In the genomic region with DNA sequence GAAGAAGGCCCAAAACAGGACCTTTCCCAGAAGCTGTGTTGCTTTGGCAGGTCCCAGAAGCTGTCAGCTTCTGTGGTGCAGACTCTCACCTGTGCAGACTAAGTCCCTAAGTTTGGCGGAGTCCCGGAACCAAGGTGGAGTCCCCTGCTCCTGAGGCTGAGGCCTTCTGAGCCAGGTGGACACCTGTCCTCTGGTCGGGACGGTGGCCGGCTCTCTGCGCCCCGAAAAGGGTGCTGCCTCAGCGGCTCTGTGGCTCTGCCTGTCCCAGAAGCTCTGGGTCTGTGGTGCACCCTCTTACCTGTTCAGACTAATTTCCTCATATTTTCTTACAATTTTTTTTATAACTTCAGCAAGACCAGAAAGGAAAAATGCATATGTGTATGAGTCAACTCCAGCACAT, we compare ENCODE assay signal across 2 mouse cellular contexts. TPM values are rescaled to one million over a fixed set of nuclear protein-coding genes. Genes with fewer than 3 reads are reported as not detected.
"Had no signal": no experiment of that assay in that cellular context is flagged by ENCODE, and none has a peak within 500 bp of the region (broad histone marks: within the 10 kb centered on the region; RNA-seq: fewer than 3 reads in every experiment).

No protein-coding gene starts in this region.

RNA-seq across cellular contexts. Expression of a gene that starts 43.7 kb away (rescaled TPM):
- polyA plus RNA-seq: spleen, adult 2 months; thymus, adult 2 months had no signal
